Mouse (Mus musculus) granulocyte monocyte progenitor cell, adult 5-6 weeks (primary cell): Measurements from ENCODE around the gene Lrriq1. TPM values are rescaled to one million over a fixed set of nuclear protein-coding genes. Genes with fewer than 3 reads are reported as not detected.

Experiments
- ATAC-seq: replicated peaks from 2 replicates; pipeline ENCODE4 v1.8.0; 2016; ENCODE audit warnings: mild to moderate bottlenecking, moderate TSS enrichment, inconsistent platforms; ENCODE audit not compliant: poor library complexity, severe bottlenecking
- total RNA-seq, 2 experiments: library from RNA; stranded (forward) in 1 of 2; stranded (reverse) in 1 of 2; fragments of 200-712, 200-1000 nt in 1 of 2; fragments of >200 nt in 1 of 2; fragmentation: Nextera tagmentation in 1 of 2; gene quantifications; 2 replicates each; pipeline ENCODE4 v1.2.3; 2014 to 2017

Gene Lrriq1
- total RNA-seq (2014; fragmentation: Nextera tagmentation) (not detected in 2 replicates), total RNA-seq (2017) (not detected in 2 replicates)

DNA sequence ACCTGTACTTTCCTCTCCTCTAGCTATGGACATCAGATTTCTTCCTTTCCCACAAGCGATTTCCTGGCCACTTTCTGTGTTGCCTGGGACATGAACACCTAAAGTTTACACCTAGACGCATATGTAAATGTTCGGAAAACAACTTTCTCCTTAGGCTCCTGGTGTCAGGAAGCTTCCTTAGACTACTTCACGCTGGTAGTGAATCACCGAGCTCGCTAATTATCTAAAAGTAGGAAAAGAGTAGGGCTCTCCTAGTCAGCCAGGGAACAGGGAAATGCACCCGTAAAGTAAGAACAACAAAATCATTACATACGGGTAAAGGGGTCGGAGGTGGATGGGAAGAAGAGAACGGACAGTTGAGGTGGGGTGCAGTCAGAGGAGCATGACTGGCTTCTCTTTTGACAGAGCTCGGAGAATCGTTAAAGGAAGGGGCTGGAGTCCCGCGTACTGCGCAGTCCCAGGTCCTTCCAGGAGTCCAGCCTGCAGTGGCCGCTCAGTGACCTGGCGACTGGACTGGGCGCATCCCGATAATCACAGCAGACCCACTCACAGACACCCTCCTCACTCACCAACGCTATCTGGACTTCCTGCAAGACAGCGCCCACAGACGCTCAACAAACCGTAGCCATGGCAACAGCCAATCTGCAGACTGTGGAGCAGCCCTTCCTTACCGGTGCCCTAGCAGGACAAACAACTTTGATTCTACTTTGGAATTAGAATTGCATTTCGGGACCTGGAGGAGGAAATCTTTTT lies at the start of gene Lrriq1:
TSS of gene Lrriq1 (minus strand) at position 616 of the 753 bp plus-strand sequence.
- ATAC-seq: peak; percentile 37

DNA sequence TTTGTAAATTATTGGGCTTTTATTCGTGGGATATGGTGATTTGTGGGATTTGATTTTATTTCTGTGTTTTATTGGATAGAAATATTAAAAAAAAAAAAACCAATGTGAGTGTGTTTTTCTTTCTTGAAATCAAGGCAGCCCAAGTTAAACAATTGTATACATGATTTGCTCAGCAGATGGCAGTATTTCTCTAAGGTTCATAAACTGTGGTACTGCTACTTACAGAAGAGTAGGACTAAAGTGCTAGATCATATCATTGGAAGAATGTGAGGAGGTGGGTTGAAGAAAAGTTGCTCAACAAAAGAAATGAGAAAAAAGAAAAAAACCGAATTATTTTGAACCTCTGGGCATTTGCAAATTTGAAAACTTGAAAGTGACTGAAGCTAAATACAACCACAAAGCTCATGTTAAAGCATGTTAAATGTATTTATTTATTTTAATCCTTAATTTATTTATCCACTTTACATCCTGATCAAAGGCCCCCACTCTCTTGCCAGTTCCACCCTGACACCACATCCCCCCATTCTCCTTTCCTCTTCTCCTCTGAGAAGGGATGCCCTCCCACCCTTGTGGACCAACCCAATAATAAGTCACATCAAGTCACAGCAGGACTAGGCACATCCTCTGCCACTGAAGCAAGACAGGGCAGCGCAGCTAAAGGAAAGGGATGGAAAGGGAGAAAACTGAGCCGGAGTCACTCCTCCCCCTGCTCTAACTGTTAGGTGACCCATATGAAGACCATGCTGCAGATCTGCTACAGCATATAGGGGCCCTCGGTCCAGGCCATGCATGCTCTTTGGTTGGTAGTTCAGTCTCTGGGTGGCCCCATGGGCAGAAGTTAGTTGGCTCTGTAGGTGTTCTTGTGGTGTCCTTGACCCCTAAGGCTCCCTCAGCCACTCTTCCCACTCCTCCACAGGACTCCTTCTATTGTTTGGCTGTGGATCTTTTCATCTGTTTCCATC lies 18.0 kb upstream of the Lrriq1 start:
- no peak for ATAC-seq

DNA sequence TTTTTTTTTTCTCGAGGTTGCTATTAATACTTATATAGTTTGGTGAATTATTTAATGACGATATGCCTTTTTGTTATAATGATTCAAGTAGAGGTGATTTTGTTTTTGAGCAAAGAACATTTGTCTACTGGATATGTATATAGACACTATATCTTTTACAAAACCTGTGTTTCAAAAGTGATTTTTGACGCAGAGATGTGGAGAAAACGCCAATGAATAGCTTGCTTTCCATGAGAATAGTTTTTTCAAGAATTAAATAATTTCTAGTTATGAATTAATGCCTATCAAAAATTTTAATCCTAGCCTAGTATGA lies 294 bp upstream of the Lrriq1 start:
- no peak for ATAC-seq

DNA sequence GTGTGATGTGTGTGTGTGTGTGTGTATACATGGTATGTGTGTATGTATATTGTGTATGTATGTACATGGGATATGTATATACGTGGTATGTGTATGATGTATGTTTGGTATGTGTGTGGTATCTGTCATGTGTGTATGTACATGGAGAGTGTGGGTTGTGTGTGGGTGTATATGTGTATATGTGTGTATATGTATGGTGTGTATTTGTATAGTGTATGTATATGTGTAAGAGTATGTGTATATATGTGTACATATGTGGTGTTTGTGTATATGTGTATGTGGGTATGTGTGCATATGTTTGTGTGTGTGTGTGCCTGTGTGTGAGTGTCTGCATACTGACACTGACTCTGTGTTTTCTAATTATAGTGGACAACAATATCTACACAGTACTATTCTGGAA lies 9.5 kb downstream of the Lrriq1 start:
- ATAC-seq: no peak

GRCm38 (mm10) chr10:103194655-103195328 lies 41.3 kb downstream of the Lrriq1 start:
- peak; percentile 58 for ATAC-seq

GRCm38 (mm10) chr10:103145769-103146379 lies 90.2 kb downstream of the Lrriq1 start:
- no peak for ATAC-seq

- ATAC-seq: no peak
Measured at GRCm38 (mm10) chr10:103144927-103145768, 91.0 kb downstream of the Lrriq1 start.

DNA sequence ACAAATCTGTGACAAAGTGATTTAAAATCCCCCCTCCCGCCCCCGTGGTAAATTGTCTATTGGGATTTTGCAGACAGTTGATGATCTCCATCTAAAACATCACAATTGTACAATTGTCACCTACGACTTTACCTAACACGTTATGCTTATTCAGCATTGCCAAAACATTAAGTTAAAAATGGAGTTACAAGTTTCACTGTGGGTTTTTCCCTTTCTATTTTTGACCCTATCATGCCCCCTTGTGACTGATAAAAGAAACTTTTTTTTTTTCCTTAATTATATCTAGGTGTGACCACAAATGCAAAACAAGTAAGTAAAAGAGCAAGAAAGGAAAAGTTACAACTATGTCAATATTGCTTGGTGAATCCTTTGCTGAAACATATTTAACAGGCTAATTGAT lies 93.6 kb downstream of the Lrriq1 start:
- ATAC-seq: no peak

DNA sequence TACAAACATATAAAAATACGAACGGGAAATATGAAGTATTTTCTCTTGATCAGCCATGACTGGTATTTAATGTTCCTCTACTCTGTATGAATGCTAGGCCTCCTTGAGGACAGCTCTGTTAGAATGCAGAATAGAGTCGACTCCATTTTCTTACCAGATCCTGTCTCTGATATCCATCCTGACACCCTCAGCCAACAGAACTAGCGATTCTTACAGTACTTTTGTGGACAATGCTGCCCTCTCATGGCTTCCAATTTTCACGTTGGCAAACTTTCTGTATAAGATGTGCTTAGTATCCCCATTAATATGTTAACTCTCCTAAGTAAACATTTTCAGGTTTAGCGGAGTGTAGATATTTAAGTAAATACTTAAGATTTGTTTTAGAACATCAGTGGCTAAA lies 94.6 kb downstream of the Lrriq1 start:
- ATAC-seq: no peak

DNA sequence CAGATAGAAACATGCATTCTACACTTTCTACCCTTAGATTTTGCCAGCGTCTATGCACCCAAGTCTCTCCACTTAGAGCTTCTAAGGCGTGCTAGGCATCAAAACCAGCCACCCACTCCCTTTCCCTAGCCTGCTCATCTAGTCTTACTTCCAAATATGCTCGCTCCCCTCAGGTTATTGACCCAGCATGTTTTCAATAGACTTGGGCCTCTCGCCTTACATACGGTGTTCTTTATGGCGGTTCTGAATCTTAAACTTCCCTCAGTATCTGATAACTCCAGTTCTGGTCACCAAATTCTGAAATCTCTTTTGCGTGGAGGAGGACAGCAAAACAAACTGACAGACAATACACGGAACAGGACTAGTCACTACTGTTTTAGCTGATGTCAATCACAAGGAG lies 95.5 kb downstream of the Lrriq1 start:
- ATAC-seq: no peak

- ATAC-seq: no peak
Measured at GRCm38 (mm10) chr10:103114629-103115028, 121.5 kb downstream of the Lrriq1 start.

DNA sequence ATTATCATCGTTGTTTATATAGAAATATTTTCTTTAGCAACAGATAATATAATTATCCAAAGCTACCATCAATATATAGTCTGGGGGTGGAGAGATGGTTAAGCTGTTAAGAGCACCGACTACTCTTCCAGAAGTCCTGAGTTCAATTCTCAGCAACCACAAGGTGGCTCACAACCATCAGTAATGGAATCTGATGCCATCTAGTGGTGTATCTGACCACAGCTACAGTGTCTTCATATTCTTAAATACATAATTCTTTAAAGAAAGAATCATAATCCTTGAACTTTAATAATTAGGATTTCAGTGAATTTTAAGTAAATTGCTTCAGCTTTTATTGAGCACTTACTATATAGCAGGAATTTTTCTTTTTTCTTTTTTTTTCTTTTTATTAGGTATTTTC lies 128.0 kb downstream of the Lrriq1 start:
- no peak for ATAC-seq

GRCm38 (mm10) chr10:103086101-103086500 lies 150.0 kb downstream of the Lrriq1 start:
- ATAC-seq: no peak

- no peak for ATAC-seq
Measured at GRCm38 (mm10) chr10:103049593-103049992, 186.5 kb downstream of the Lrriq1 start.

DNA sequence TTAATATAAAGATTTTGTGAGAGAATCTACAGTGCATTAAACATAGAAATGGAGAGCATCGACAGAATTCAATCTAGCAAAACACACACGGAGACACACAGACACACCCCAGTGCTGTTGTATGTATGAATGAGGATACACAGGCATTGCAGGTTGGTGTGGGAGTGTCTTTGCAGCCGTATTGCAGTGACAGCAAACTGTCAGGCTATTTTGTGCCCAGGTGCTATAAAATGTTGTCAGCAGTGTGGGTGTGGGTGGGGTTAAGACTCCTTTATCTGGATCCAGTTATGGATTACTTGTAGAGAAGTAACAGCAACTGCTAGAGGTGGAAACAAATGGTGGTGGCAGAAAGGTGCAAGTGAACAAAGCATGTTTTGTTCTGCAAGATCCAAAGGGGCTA lies 189.5 kb downstream of the Lrriq1 start:
- no peak for ATAC-seq

GRCm38 (mm10) chr10:103045019-103045418 lies 191.1 kb downstream of the Lrriq1 start:
- ATAC-seq: no peak

- ATAC-seq: no peak
Measured at GRCm38 (mm10) chr10:103035002-103035640, 201.0 kb downstream of the Lrriq1 start.

GRCm38 (mm10) chr10:103030931-103031330 lies 205.2 kb downstream of the Lrriq1 start:
- no peak for ATAC-seq
